Mouse (Mus musculus) neural tube, embryonic 13.5 days (tissue): ENCODE results near the gene Bloc1s3. TPM values are rescaled to one million over a fixed set of nuclear protein-coding genes. Genes with fewer than 3 reads are reported as not detected.

Source experiments
- ATAC-seq: fragments of 200-750 bp; cut with Nextera tagmentation; 2 replicates; pipeline ENCODE4 v1.8.0; 2017; ENCODE audit warnings: low read depth, mild to moderate bottlenecking, moderate TSS enrichment, moderate library complexity
- H3K27ac ChIP-seq: fragments of 300-500 bp; sonication (generic); replicated peaks from 2 replicates; pipeline ENCODE4 v1.5.1; 2015; ENCODE audit warnings: moderate library complexity, mild to moderate bottlenecking, inconsistent platforms
- H3K27me3 ChIP-seq: fragments of 300-500 bp; sonication (generic); 2 replicates; pipeline ENCODE4 v1.6.1; 2015; ENCODE audit warnings: mild to moderate bottlenecking, inconsistent platforms
- H3K36me3 ChIP-seq: fragments of 300-500 bp; sonication (generic); 2 replicates; pipeline ENCODE4 v1.6.1; 2015; ENCODE audit warnings: mild to moderate bottlenecking, inconsistent platforms
- H3K4me1 ChIP-seq: fragments of 300-500 bp; sonication (generic); replicated peaks from 2 replicates; pipeline ENCODE4 v1.6.1; 2015; ENCODE audit warnings: inconsistent platforms
- H3K4me2 ChIP-seq: fragments of 300-500 bp; sonication (generic); 2 replicates; pipeline ENCODE4 v1.6.1; 2015; ENCODE audit warnings: inconsistent platforms, mild to moderate bottlenecking, moderate library complexity
- H3K4me3 ChIP-seq: fragments of 300-500 bp; sonication (generic); 2 replicates; pipeline ENCODE4 v1.5.1; 2015; ENCODE audit warnings: mild to moderate bottlenecking, inconsistent platforms
- H3K9ac ChIP-seq: fragments of 300-500 bp; sonication (generic); 2 replicates; pipeline ENCODE4 v1.6.1; 2015; ENCODE audit warnings: moderate library complexity, mild to moderate bottlenecking, inconsistent platforms
- H3K9me3 ChIP-seq: fragments of 300-500 bp; sonication (generic); 2 replicates; pipeline ENCODE4 v1.6.1; 2016; ENCODE audit warnings: inconsistent platforms
- WGBS: fragments of 180-500 bp; shearing (Covaris S2); methylation state at CpG from one replicate; pipeline ENCODE4 v1.1.7; 2015; 5-methylcytosine and 5-hydroxymethylcytosine counted together
- polyA plus RNA-seq: library from polyadenylated mRNA; unstranded; fragments of >200 nt; fragmentation: Nextera tagmentation; extraction: Ambion mirVana; gene quantifications from 2 replicates; pipeline ENCODE4 v1.2.1, GENCODE M21; 2015

Bloc1s3 gene
- polyA plus RNA-seq, 1 experiment from 2014 or later, result 3.6 TPM

DNA sequence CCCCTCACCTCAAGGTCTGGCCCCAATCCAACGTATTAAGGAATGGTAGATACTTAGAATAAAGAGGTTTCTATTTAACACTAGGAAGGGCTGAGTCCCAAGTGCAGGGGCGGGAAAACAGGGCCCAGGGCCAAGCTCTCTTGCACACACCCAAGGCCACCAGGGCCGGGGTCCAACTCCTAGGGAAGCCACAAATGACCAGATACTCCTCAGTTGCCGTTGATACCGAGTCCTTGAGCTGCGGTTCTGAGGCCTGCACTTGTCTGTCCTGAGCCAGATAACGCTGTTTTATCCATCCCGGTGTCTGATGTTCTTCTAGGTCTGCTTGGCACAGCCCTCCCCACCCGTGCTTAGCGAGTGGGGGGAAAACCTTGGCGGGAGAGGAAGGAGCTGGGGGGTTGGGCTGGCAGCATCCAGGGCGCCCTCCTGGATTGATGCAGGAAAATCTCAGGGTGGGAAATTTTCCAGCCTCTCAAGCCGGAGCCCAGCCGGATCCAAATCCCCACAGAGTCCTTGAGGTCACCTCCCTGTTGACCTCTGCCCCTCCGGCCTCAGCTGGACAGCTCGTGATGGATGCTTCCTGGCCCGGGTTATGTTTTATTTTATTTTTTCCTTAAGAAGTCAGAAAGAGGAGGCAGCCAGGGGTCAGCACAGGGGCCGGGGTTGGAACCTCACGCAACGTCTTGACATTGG lies 12.5 kb downstream of the Bloc1s3 start:
- H3K9me3 ChIP-seq, result no peaks in the 10 kb centered on the region

DNA sequence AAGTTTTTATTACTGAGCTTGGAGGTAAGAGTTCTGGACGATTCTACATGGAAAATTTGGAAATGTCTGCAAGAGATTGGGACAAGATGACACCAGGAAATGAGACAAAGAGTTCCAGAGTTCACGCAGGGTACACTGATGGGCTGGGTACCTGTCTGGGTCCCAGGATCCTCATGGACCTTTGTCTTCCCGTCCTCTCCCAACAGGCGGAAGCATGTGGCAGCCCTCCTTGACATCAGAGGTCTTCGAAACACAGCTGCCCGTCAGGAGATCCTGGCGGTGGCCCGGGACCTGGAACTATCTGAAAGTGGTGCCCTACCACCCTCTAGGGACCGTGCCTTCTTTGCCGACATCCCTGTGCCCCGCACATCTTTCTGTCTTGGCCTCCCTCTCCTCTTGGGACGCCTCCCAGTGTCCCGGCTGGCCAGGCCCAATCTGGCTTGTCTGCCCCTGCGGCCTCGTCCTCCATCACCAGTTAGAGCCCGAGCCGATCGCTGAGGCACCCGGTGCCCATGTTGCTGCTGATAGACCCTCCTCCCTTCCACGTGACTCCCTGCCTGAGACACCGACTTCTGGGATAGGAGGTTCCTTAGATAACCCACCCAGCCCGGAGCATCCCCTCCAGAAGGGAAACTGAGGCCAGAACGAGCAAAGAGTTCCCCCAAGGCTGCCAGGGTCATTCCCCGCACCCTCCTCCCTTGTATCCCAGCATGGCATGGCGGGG lies 13.3 kb downstream of the Bloc1s3 start:
- H3K4me1 ChIP-seq, result peaks cover 6% of the 10 kb centered on the region
- ATAC-seq, result no peak
- WGBS, result 83% methylated on average over 25 of the region's 25 CpGs
- no peaks in the 10 kb centered on the region for H3K9me3 ChIP-seq
- no peaks in the 10 kb centered on the region for H3K36me3 ChIP-seq
- H3K4me2 ChIP-seq, result no peak overlapping the region
- H3K27me3 ChIP-seq, result peaks cover 45% of the 10 kb centered on the region
- H3K4me3 ChIP-seq, result no peak overlapping the region
- no peak overlapping the region for H3K27ac ChIP-seq
- H3K9ac ChIP-seq, result no peak overlapping the region

More for the DNA sequence above, 12.5 kb downstream of the Bloc1s3 start:
- Histone ChIP-seq H3K9ac (no peak overlapping the region), H3K27ac (no peak overlapping the region), H3K36me3 (no peaks in the 10 kb centered on the region), H3K27me3 (peaks cover 38% of the 10 kb centered on the region), H3K4me2 (no peak overlapping the region), H3K4me1 (peaks cover 6% of the 10 kb centered on the region), H3K4me3 (no peak overlapping the region)
- 77% methylated on average over 20 of the region's 20 CpGs for WGBS
- no peak for ATAC-seq

DNA sequence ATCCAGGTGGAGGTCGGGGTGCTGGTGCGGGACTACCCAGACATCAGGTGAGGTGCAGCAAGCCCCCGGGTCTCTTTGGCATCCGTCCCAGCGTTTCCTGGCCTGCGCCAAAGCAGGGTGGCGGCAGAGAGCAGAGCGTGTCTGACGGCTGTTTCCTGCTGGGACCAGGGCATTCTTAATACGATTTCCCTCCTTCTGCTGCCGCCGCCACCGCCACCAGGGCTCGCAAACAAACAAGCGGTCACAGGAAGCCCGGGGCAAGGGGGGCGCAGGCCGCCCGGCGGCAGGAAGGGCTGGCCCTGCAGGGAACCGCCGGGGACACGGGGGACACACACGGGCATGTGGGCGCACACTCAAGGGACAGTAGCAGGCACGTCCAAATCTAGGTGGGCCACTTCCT lies 16.4 kb downstream of the Bloc1s3 start:
- peaks cover 76% of the 10 kb centered on the region for H3K27me3 ChIP-seq
- peak overlapping the region; percentile 54; the same call in 1 of the 2 replicates for H3K9ac ChIP-seq
- peak overlapping the region; percentile 42 for H3K4me2 ChIP-seq
- no peak for ATAC-seq
- peaks cover 12% of the 10 kb centered on the region for H3K4me1 ChIP-seq
- H3K4me3 ChIP-seq, result peak overlapping the region; percentile 18
- WGBS, result 5% methylated on average over 16 of the region's 26 CpGs
- no peaks in the 10 kb centered on the region for H3K36me3 ChIP-seq
- no peaks in the 10 kb centered on the region for H3K9me3 ChIP-seq
- no peak overlapping the region for H3K27ac ChIP-seq

DNA sequence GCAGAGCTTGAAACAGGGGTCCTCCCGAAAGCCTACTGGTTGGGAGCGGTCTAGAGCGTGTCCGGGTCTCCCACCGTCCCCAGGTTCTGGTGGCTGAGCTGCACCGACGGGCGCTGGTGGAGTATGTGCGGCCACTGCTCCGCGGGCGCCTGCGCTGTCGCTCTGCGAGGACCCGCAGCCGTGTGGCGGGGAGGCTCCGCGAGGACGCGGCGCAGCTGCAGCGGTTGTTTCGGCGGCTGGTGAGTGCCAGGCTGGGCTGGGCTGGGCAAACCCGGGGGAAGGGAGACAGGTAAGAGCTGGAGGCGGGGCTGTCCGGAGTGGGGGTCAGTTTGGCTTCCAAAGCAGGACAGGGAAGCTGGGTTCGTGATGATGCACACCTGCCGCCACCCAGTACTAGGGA lies 18.6 kb downstream of the Bloc1s3 start:
- WGBS, result 3% methylated on average over 31 of the region's 31 CpGs
- Histone ChIP-seq H3K4me2 (peak overlapping the region; percentile 52), H3K4me1 (peaks cover 12% of the 10 kb centered on the region), H3K36me3 (no peaks in the 10 kb centered on the region), H3K9me3 (no peaks in the 10 kb centered on the region), H3K4me3 (peak overlapping the region; percentile 27), H3K27ac (no peak overlapping the region), H3K27me3 (peaks cover 73% of the 10 kb centered on the region), H3K9ac (peak overlapping the region; percentile 56; the same call in 1 of the 2 replicates)
- peak; percentile 38; the same call in 1 of the 2 replicates for ATAC-seq

DNA sequence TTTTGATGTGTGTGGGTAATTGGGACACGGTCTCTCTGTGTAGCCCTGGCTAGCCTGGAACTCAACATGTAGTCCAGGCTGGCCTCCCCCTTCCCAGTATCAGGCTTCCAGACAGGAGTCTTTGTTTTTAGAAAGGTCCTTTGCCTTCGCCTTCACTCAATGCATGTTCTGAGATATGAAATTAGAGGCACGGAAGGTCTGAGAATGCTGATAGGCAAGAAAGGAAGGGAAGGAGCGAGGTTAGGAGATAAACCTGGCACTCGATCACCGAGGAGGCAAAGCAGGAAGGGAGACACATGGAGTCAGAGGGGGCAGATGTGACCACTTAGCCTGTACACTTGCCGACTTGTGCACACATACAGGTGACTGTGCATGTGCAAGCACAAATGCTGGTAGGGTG lies 21.6 kb downstream of the Bloc1s3 start:
- no peaks in the 10 kb centered on the region for H3K36me3 ChIP-seq
- H3K4me2 ChIP-seq, result no peak overlapping the region
- H3K9me3 ChIP-seq, result no peaks in the 10 kb centered on the region
- H3K4me1 ChIP-seq, result peaks cover 6% of the 10 kb centered on the region
- H3K27ac ChIP-seq, result no peak overlapping the region
- 95% methylated on average over 7 of the region's 7 CpGs for WGBS
- no peak for ATAC-seq
- H3K27me3 ChIP-seq, result peaks cover 53% of the 10 kb centered on the region
- no peak overlapping the region for H3K4me3 ChIP-seq
- no peak overlapping the region for H3K9ac ChIP-seq

DNA sequence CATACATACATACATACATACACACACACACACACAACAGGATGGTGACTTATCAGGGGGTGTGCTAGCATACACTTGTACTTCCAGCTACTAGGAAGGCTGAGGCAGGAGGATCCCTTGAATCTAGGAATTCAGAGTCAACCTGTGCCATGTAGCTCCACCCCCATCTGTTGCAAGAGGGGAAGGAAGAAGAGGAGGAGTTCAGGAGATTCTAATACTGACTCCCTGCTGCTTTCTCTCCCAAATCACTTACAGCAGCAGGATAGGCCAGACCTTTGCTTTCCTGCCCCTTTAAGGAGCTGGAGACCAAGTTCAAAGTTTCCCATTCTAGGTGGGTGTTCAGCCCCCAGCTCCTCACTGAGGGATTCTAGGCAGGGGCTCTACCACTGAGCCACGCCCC lies 22.7 kb downstream of the Bloc1s3 start:
- no peak overlapping the region for H3K27ac ChIP-seq

DNA sequence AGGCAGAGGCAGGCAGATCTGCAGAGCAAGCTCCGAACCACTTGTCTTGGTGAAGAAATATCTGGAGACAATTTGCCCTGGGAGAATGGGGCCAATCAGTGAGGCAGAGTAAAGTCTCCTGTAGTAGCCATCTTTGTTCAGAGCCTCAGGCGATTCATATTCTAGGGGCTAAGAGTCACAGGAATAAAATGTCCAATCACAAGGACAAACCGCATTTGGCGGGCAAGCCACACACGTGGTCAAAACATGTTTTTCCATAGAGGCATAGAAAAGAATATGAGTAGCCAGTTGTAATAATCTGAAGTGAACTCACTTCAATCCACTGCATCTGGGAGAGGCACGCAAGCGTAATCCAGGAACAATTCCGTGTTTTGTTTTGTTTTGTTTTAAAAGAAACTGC lies 24.9 kb downstream of the Bloc1s3 start:
- no peak for ATAC-seq
- Histone ChIP-seq H3K27me3 (peaks cover 27% of the 10 kb centered on the region), H3K27ac (no peak overlapping the region), H3K4me2 (no peak overlapping the region), H3K9me3 (no peaks in the 10 kb centered on the region), H3K9ac (no peak overlapping the region), H3K4me3 (no peak overlapping the region), H3K36me3 (no peaks in the 10 kb centered on the region), H3K4me1 (no peaks in the 10 kb centered on the region)
- WGBS, result 81% methylated on average over 8 of the region's 8 CpGs

More for the DNA sequence above, 22.7 kb downstream of the Bloc1s3 start:
- Histone ChIP-seq H3K4me2 (no peak overlapping the region), H3K9me3 (no peaks in the 10 kb centered on the region), H3K9ac (no peak overlapping the region), H3K27me3 (peaks cover 42% of the 10 kb centered on the region), H3K4me3 (no peak overlapping the region), H3K4me1 (peaks cover 6% of the 10 kb centered on the region; the same call in 1 of the 2 replicates), H3K36me3 (no peaks in the 10 kb centered on the region)
- ATAC-seq, result no peak
- WGBS, result 89% methylated on average over 1 of the region's 1 CpGs

DNA sequence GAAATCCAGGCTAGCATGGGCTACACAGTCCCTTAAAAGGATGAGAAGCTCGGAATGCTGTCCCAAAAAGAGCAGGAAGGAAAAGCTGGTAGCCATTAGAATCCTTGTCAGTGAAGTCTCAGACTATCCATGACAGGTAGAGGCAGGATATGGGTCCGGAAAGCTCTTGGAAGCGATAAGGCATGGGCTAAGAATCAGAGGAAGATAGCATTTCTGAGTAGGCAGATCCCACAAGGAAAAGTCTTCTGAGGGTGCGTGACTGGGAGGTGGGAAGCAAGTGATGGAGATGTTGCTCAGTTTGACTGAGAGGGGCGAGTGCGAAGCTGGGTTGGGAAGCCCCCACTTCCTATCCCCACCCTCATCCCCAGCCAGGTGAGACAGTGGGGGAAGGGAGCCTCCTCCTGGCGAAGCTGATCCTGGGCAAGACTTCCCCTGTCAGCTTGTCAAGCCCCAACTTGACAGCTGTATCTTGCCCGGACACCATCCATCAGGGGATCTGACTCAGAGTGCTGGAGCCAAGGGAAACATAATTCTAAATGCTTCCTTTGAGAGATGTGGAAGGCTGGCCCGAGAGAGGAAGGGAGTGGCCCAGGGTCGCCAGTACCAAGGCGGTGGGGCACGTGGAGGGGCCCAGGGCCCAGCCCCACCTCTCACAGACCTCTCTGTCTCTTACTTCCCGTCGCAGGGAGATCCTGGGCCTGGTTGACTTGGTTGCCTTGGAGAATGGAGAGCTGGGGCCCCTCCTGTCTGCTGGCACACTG lies 30.4 kb downstream of the Bloc1s3 start:
- H3K27me3 ChIP-seq, result peaks cover 48% of the 10 kb centered on the region
- no peak for ATAC-seq
- WGBS, result 24% methylated on average over 14 of the region's 14 CpGs

DNA sequence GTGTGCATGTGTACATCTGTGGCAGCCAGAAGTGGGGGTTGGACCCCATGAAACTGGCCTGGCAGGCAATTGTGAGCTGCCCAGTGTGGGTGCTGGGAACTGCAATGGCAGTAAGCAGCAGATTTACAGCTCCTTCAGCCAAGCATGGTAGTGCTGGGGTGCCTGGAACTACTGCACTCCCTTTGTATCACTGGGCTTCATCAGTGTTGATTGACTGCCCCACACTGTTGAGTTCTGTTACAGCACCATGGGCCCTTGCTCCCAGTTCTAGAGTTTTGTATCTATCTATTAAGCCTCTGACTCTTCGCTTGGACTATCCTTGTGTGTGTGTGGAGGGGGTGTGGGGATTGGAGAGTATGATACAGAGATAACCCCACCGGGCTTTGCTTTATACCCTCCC lies 31.1 kb downstream of the Bloc1s3 start:
- Histone ChIP-seq H3K9ac (no peak overlapping the region), H3K4me1 (peaks cover 8% of the 10 kb centered on the region), H3K4me3 (no peak overlapping the region), H3K27ac (no peak overlapping the region), H3K9me3 (no peaks in the 10 kb centered on the region), H3K27me3 (peaks cover 56% of the 10 kb centered on the region), H3K4me2 (no peak overlapping the region), H3K36me3 (no peaks in the 10 kb centered on the region)
- 63% methylated on average over 2 of the region's 2 CpGs for WGBS
- ATAC-seq, result no peak

More for the DNA sequence above, 30.4 kb downstream of the Bloc1s3 start:
- H3K9ac ChIP-seq, result no peak overlapping the region
- H3K4me1 ChIP-seq, result peaks cover 8% of the 10 kb centered on the region
- no peak overlapping the region for H3K27ac ChIP-seq
- no peaks in the 10 kb centered on the region for H3K36me3 ChIP-seq
- H3K4me3 ChIP-seq, result no peak overlapping the region
- H3K4me2 ChIP-seq, result no peak overlapping the region
- no peaks in the 10 kb centered on the region for H3K9me3 ChIP-seq

DNA sequence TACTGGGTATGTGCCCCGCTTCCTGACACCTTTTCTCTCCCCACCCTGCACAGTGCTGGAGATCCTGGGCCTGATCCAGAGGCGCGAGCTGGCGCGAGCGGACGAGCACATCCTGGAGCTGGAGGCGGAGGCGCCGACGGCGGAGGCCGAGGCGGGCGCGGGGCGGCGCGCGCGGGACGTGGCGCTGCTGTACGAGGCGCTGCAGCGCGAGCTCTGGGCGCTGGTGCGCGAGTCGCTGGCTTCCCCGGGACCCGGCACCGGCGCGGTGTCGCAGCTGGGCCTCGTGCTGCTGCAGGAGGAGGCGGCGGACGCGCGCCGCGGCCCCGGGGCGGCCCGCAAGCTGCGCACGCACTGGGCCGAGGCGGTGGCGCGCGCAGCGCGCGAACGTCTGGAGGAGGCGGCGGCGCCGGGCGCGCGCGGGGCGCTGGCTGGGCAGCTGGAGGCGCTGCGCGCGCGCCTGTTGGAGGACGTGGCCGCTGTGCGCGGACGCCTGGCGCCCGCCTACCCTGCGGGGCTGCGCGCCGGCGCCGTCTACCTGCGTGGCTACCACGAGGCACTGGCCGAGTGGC lies 34.2 kb downstream of the Bloc1s3 start:
- H3K4me1 ChIP-seq, result peaks cover 8% of the 10 kb centered on the region
- H3K27me3 ChIP-seq, result peaks cover 79% of the 10 kb centered on the region
- peak overlapping the region; percentile 50 for H3K4me3 ChIP-seq
- no peaks in the 10 kb centered on the region for H3K36me3 ChIP-seq
- no peaks in the 10 kb centered on the region for H3K9me3 ChIP-seq
- peak; percentile 93 for ATAC-seq
- peak overlapping the region; percentile 75 for H3K9ac ChIP-seq
- 2% methylated on average over 89 of the region's 89 CpGs for WGBS
- peak overlapping the region; percentile 82 for H3K27ac ChIP-seq
- H3K4me2 ChIP-seq, result peak overlapping the region; percentile 71

DNA sequence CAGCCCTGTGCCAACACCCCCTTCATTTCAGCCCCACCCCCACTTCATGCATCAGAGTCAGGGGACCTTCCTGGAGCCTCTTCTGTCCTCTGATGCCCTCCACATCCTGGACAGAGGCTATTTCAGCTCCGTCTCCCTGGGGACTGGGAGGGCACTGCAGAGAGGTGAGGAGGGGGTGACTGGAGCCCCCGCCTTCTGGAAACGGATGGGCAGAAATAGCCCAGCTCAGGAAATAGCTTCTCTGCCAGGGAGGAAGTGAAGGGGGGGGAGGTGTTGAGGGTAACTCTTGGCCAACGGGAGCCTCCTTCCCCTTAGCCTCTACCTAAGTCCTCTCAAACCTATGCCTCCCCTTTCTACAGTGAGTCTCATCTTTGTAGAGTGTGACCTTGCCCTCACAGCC lies 35.8 kb downstream of the Bloc1s3 start:
- peaks cover 86% of the 10 kb centered on the region for H3K27me3 ChIP-seq
- no peak overlapping the region for H3K27ac ChIP-seq
- H3K9ac ChIP-seq, result no peak overlapping the region
- 52% methylated on average over 4 of the region's 4 CpGs for WGBS
- ATAC-seq, result no peak
- H3K36me3 ChIP-seq, result no peaks in the 10 kb centered on the region
- no peaks in the 10 kb centered on the region for H3K9me3 ChIP-seq
- peaks cover 8% of the 10 kb centered on the region for H3K4me1 ChIP-seq
- no peak overlapping the region for H3K4me3 ChIP-seq
- H3K4me2 ChIP-seq, result no peak overlapping the region

DNA sequence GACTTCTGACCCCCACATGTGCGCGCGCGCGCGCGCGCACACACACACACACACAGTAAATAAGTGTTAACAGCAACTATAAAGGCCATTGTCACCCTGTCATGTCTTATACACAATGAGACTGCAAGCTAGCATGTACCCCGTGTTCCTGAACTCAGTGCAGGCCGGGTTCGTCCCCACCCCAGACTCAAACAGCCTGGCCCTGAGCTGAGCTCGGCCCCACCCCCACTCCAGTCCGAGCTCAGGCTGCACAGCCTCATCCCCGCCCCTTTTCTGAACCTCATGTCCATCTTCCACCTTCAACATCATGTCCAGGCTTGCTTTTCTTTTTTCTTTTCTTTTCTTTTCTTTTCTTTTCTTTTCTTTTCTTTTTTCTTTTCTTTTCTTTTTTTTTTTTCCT lies 37.9 kb downstream of the Bloc1s3 start:
- WGBS, result 16% methylated on average over 14 of the region's 14 CpGs
- Histone ChIP-seq H3K4me1 (peaks cover 8% of the 10 kb centered on the region), H3K27ac (no peak overlapping the region), H3K4me3 (no peak overlapping the region), H3K9ac (no peak overlapping the region), H3K4me2 (no peak overlapping the region), H3K9me3 (no peaks in the 10 kb centered on the region), H3K36me3 (no peaks in the 10 kb centered on the region), H3K27me3 (peaks cover 94% of the 10 kb centered on the region)
- ATAC-seq, result no peak
